Comparison of ENCODE assay signal across 7 mouse cellular contexts in genomic region chr4:83051634-83052577, GRCm38 (mm10). TPM values are rescaled to one million over a fixed set of nuclear protein-coding genes. Genes with fewer than 3 reads are reported as not detected.
DNase-seq lines count a peak whose midpoint lies in the region; ATAC-seq lines count a peak whose summit lies in the region.

Frem1 (minus strand) TSS chr4:83052339.

- WGBS in forebrain, embryonic 11.5 days: 2% methylated on average over 23 of the region's 24 CpGs

- peak within 1 kb of the TSS; percentile 43 for H3K9ac ChIP-seq in forebrain, embryonic 11.5 days (ENCODE audit: low read length)

- peak within 1 kb of the TSS; percentile 27 for H3K4me3 ChIP-seq in forebrain, embryonic 11.5 days (ENCODE audit: low read depth, low read length)

- H3K27ac ChIP-seq in forebrain, embryonic 11.5 days (ENCODE audit: low read depth, low read length): no peak within 1 kb of the TSS

- no peaks in the 10 kb centered on the region for H3K9me3 ChIP-seq in forebrain, embryonic 11.5 days (ENCODE audit: control insufficient read depth, low read length)

- peak in 1 of 2 experiments; percentile 4 for DNase-seq in adrenal gland, postnatal 4 days (ENCODE audit: low spot score in 2 of 2)
- DNase-seq in forebrain, embryonic 11.5 days (ENCODE audit: low spot score): peak; percentile 68
- DNase-seq in heart, postnatal 10 days: peak; percentile 65 to 67
- peak; percentile 86 for DNase-seq in kidney, postnatal 10 days
- peak; percentile 23 for DNase-seq in lung, postnatal 25 days (ENCODE audit: low spot score)
- DNase-seq in skeletal muscle tissue, adult 2 months (ENCODE audit: low read depth, low spot score): peak; percentile 18

- no peaks in the 10 kb centered on the region for H3K27me3 ChIP-seq in forebrain, embryonic 11.5 days (ENCODE audit: control insufficient read depth, insufficient read depth, low read length)

- ATAC-seq in forebrain, embryonic 11.5 days (replicated peaks; ENCODE audit: low FRiP score): peak; percentile 83
- no peak for ATAC-seq in megakaryocyte, adult 5-6 weeks (ENCODE audit: poor library complexity, severe bottlenecking)

- H3K4me2 ChIP-seq in forebrain, embryonic 11.5 days (ENCODE audit: low read depth, low read length, severe bottlenecking): peak within 1 kb of the TSS; percentile 55

- H3K4me1 ChIP-seq in forebrain, embryonic 11.5 days (replicated peaks; ENCODE audit: control insufficient read depth, insufficient read depth, low read length): peaks cover 4% of the 10 kb centered on the region; the same call in 1 of the 2 replicates

- no peaks in the 10 kb centered on the region for H3K36me3 ChIP-seq in forebrain, embryonic 11.5 days (ENCODE audit: control insufficient read depth, insufficient read depth, low read length)

- intact Hi-C loops in heart, postnatal 10 days (cut with DNase I): no loop called here

RNA-seq across cellular contexts. Expression of gene Frem1, which starts in this region (rescaled TPM):
- total RNA-seq in adrenal gland, postnatal 4 days (2021): 10 to 100 TPM; 12.4 to 22.5 TPM
- polyA plus RNA-seq in forebrain, embryonic 11.5 days (2014; fragmentation: Nextera tagmentation; extraction: Ambion mirVana): 5.0 and 5.5 TPM in 2 replicates
- 1 to 10 TPM; 2.0 TPM for total RNA-seq in heart, postnatal 10 days (2021)
- not detected in 2 replicates for total RNA-seq in megakaryocyte, adult 5-6 weeks (2015)
- total RNA-seq in megakaryocyte, adult 5-6 weeks (2017): not detected in 2 replicates

Comparison
In these comparisons a context has a peak if more than half of its experiments do, and no peak if none do; other contexts are left out.
1. RNA of gene Frem1 (total RNA-seq): 12.4 to 22.5 TPM in adrenal gland, postnatal 4 days; 2.0 TPM in heart, postnatal 10 days and not detected in megakaryocyte, adult 5-6 weeks; every median in the first group is over 4 times any median in the second.